Mouse (Mus musculus): Measurements from ENCODE around the gene R3hdm2. TPM values are rescaled to one million over a fixed set of nuclear protein-coding genes. Genes with fewer than 3 reads are reported as not detected.

Gene R3hdm2
- polyA plus RNA-seq, 1 experiment from 2014 or later: 22.6 TPM

DNA sequence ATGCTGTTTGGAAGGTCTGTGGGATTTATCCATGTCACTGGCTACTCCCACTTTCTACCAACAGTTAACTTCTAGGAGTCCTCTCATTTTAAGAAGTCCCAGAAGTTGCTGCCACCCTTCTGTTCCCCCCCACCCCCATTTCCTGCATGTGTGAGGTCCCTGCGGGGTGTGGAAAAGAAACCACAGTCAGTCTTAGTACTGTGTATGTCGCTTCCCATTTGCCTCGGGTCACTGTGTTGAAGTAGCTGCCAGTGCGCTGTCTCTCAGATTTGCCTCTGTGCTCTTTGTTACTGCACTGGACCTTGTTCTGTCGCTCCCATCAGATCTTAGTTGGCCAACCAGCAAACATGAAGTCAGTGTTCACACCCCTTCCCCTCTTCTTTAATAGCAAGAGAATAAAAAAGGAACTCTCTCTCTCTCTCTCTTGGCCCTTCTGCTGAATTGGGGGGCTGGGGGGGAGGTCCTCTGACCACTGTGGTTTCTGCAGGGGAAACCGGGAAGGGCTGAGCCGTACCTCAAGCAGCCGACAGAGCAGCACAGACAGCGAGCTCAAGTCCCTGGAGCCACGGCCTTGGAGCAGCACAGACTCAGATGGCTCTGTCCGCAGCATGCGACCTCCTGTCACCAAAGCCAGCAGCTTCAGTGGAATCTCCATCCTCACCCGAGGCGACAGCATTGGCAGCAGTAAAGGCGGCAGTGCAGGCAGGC lies 91.3 kb downstream of the R3hdm2 start:
- no peak overlapping the region for H3K4me3 ChIP-seq (ENCODE audit: low read length)
- H3K36me3 ChIP-seq (ENCODE audit: control insufficient read depth, insufficient read depth): peaks cover 17% of the 10 kb centered on the region; the same call in 1 of the 2 replicates
- no peaks in the 10 kb centered on the region for H3K27me3 ChIP-seq (ENCODE audit: control insufficient read depth, insufficient read depth, low read length)
- no peaks in the 10 kb centered on the region for H3K9me3 ChIP-seq (replicated peaks; ENCODE audit: control insufficient read depth, low read length)
- WGBS: 38% methylated on average over 15 of the region's 15 CpGs
- ATAC-seq (replicated peaks; ENCODE audit: extremely low read depth, insufficient read depth, low FRiP score): peak; percentile 24; the same call in 1 of the 2 replicates
- H3K9ac ChIP-seq (ENCODE audit: low read length): peak overlapping the region; percentile 9; the same call in 1 of the 2 replicates
- H3K4me2 ChIP-seq (ENCODE audit: low read depth, low read length): peak overlapping the region; percentile 39; the same call in 1 of the 2 replicates
- peaks cover 22% of the 10 kb centered on the region for H3K4me1 ChIP-seq (ENCODE audit: control insufficient read depth, insufficient read depth, low read length)
- peak overlapping the region; percentile 45; the same call in 1 of the 2 replicates for H3K27ac ChIP-seq (ENCODE audit: low read length)

DNA sequence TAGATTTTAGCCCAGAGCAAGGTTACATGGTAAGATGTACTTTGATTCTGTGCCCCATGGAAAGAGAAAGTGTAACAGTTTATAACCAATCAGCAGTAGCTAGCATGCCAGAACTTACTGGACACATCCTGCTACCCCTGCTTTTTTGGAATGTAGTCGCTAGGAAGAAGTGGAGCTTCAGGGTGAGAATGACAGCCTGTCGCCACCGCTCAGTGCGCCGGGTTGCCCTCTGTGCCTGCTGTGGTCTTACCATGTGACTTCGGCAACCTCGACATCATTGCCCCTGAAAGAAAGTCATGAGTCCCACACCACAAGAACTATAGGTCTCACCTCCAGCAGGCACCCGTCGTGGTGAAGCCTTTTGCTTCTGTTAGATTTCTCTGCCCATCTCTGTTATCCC lies 92.6 kb downstream of the R3hdm2 start:
- Histone ChIP-seq H3K4me3 (ENCODE audit: low read length) (no peak overlapping the region), H3K4me1 (ENCODE audit: control insufficient read depth, insufficient read depth, low read length) (peaks cover 22% of the 10 kb centered on the region), H3K4me2 (ENCODE audit: low read depth, low read length) (no peak overlapping the region), H3K9me3 (replicated peaks; ENCODE audit: control insufficient read depth, low read length) (no peaks in the 10 kb centered on the region), H3K9ac (ENCODE audit: low read length) (no peak overlapping the region), H3K27me3 (ENCODE audit: control insufficient read depth, insufficient read depth, low read length) (no peaks in the 10 kb centered on the region), H3K27ac (ENCODE audit: low read length) (no peak overlapping the region), H3K36me3 (ENCODE audit: control insufficient read depth, insufficient read depth) (peaks cover 26% of the 10 kb centered on the region; the same call in 1 of the 2 replicates)
- 48% methylated on average over 9 of the region's 9 CpGs for WGBS
- peak; percentile 50 for ATAC-seq (replicated peaks; ENCODE audit: extremely low read depth, insufficient read depth, low FRiP score)

DNA sequence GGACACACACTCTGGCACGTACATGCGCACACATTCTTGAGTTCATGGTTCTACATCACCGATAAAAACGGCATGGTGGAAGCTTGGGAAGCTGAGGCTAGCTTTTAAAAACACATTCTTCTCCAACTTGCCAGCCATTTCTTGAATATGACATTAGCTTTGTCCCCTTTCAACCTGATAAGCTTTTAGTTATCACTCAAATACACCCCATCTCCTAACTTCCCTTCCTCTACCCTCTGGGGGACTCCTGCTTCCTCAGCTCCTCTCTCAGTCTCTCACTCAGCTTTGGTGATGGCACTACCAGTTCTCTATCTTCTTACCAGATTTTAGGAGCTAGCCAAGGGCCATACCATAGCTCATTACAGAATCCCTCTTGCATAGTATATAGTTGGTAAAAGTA lies 95.0 kb downstream of the R3hdm2 start:
- no peak overlapping the region for H3K4me2 ChIP-seq (ENCODE audit: low read depth, low read length)
- peaks cover 21% of the 10 kb centered on the region; the same call in 1 of the 2 replicates for H3K36me3 ChIP-seq (ENCODE audit: control insufficient read depth, insufficient read depth)
- no peak for ATAC-seq (replicated peaks; ENCODE audit: extremely low read depth, insufficient read depth, low FRiP score)
- 97% methylated on average over 4 of the region's 4 CpGs for WGBS
- no peak overlapping the region for H3K4me3 ChIP-seq (ENCODE audit: low read length)
- peaks cover 22% of the 10 kb centered on the region for H3K4me1 ChIP-seq (ENCODE audit: control insufficient read depth, insufficient read depth, low read length)
- no peaks in the 10 kb centered on the region for H3K27me3 ChIP-seq (ENCODE audit: control insufficient read depth, insufficient read depth, low read length)
- H3K27ac ChIP-seq (ENCODE audit: low read length): no peak overlapping the region
- no peaks in the 10 kb centered on the region for H3K9me3 ChIP-seq (replicated peaks; ENCODE audit: control insufficient read depth, low read length)
- no peak overlapping the region for H3K9ac ChIP-seq (ENCODE audit: low read length)

DNA sequence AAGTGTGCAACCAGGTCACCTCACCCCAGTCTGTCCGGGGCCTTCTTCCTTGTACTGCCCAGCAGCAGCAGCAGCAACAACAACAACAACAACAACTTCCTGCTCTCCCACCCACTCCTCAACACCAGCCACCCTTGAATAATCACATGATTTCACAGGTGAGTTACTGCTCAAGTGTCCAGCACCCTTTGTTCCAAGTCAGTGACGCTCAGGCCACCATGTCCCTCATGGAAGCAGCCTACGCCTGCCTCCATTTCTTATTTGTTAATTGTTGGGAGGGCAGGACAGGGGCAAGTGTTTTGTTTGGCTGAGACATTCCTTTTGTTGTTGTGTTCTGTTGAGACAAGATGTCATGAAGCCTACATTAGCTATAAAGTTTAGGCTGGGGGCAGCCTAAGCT lies 96.4 kb downstream of the R3hdm2 start:
- H3K4me2 ChIP-seq (ENCODE audit: low read depth, low read length): no peak overlapping the region
- H3K4me1 ChIP-seq (ENCODE audit: control insufficient read depth, insufficient read depth, low read length): peaks cover 13% of the 10 kb centered on the region
- WGBS: 83% methylated on average over 3 of the region's 3 CpGs
- no peak for ATAC-seq (replicated peaks; ENCODE audit: extremely low read depth, insufficient read depth, low FRiP score)
- H3K27me3 ChIP-seq (ENCODE audit: control insufficient read depth, insufficient read depth, low read length): no peaks in the 10 kb centered on the region
- no peak overlapping the region for H3K9ac ChIP-seq (ENCODE audit: low read length)
- no peak overlapping the region for H3K27ac ChIP-seq (ENCODE audit: low read length)
- no peak overlapping the region for H3K4me3 ChIP-seq (ENCODE audit: low read length)
- peaks cover 18% of the 10 kb centered on the region; the same call in 1 of the 2 replicates for H3K36me3 ChIP-seq (ENCODE audit: control insufficient read depth, insufficient read depth)
- no peaks in the 10 kb centered on the region for H3K9me3 ChIP-seq (replicated peaks; ENCODE audit: control insufficient read depth, low read length)

- H3K27ac ChIP-seq (ENCODE audit: low read length): no peak overlapping the region
- H3K4me2 ChIP-seq (ENCODE audit: low read depth, low read length): no peak overlapping the region
- no peak for ATAC-seq (replicated peaks; ENCODE audit: extremely low read depth, insufficient read depth, low FRiP score)
- peaks cover 18% of the 10 kb centered on the region; the same call in 1 of the 2 replicates for H3K36me3 ChIP-seq (ENCODE audit: control insufficient read depth, insufficient read depth)
- no peak overlapping the region for H3K9ac ChIP-seq (ENCODE audit: low read length)
- WGBS: 83% methylated on average over 7 of the region's 7 CpGs
- H3K9me3 ChIP-seq (replicated peaks; ENCODE audit: control insufficient read depth, low read length): no peaks in the 10 kb centered on the region
- no peaks in the 10 kb centered on the region for H3K27me3 ChIP-seq (ENCODE audit: control insufficient read depth, insufficient read depth, low read length)
- H3K4me3 ChIP-seq (ENCODE audit: low read length): no peak overlapping the region
- peaks cover 7% of the 10 kb centered on the region for H3K4me1 ChIP-seq (ENCODE audit: control insufficient read depth, insufficient read depth, low read length)
These were observed 97.2 kb downstream of the R3hdm2 start for GRCm38 (mm10) chr10:127477301-127477700.

- peaks cover 23% of the 10 kb centered on the region; the same call in 1 of the 2 replicates for H3K36me3 ChIP-seq (ENCODE audit: control insufficient read depth, insufficient read depth)
- H3K4me1 ChIP-seq (ENCODE audit: control insufficient read depth, insufficient read depth, low read length): no peaks in the 10 kb centered on the region
- WGBS: 92% methylated on average over 4 of the region's 4 CpGs
- no peak overlapping the region for H3K4me2 ChIP-seq (ENCODE audit: low read depth, low read length)
- no peaks in the 10 kb centered on the region for H3K9me3 ChIP-seq (replicated peaks; ENCODE audit: control insufficient read depth, low read length)
- H3K27ac ChIP-seq (ENCODE audit: low read length): no peak overlapping the region
- no peaks in the 10 kb centered on the region for H3K27me3 ChIP-seq (ENCODE audit: control insufficient read depth, insufficient read depth, low read length)
- H3K9ac ChIP-seq (ENCODE audit: low read length): no peak overlapping the region
- ATAC-seq (replicated peaks; ENCODE audit: extremely low read depth, insufficient read depth, low FRiP score): no peak
- no peak overlapping the region for H3K4me3 ChIP-seq (ENCODE audit: low read length)
These were observed 99.0 kb downstream of the R3hdm2 start for GRCm38 (mm10) chr10:127479131-127479530.

DNA sequence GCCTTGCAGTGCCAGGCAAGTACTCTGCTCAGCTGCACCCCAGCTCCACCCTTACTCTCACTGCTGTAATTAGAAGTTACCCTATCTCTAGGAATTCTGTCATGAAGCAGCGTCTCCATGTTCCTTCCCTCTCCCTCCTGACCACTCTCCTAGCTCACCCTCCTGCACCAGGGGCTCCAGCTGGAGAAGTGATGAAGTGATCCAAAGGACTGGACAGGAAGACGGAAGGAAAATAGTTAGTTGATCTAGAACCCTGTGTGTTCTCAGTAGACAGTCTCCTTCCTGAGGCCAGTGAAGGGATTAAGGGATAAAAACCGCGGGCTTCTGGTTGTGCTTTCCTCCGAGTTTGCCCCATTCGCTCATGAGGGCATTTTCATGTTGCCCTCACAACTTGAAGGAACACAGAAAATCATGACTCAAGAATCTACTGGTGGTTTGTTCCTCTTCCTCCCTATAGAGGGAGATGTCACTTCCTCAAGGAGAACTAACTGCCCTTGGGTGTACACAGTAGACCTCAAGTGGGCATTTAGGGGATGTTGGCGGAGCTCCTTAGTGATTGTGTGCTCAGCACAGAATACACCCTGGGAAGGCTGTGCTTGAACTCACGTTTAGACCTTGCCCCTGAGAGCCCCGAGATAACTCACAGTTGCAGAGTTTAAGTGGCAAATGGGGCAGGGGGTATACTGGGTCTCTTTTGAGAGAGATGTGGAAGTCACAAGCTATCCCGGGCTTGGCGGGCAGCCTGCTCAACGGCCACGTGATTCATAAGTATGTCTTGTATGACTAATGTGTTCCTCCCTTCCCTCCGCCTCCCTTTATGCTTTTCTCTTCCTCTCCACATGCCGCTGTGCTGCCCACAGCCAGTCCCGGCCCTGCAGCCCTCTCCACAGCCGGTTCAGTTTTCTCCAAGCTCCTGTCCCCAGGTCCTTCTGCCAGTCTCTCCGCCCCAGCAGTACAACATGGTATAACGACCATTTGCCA lies 101.0 kb downstream of the R3hdm2 start:
- WGBS: 72% methylated on average over 19 of the region's 19 CpGs
- Histone ChIP-seq H3K4me2 (ENCODE audit: low read depth, low read length) (no peak overlapping the region), H3K9ac (ENCODE audit: low read length) (no peak overlapping the region), H3K9me3 (replicated peaks; ENCODE audit: control insufficient read depth, low read length) (no peaks in the 10 kb centered on the region), H3K27me3 (ENCODE audit: control insufficient read depth, insufficient read depth, low read length) (no peaks in the 10 kb centered on the region), H3K27ac (ENCODE audit: low read length) (no peak overlapping the region; the same call in 1 of the 2 replicates), H3K36me3 (ENCODE audit: control insufficient read depth, insufficient read depth) (peaks cover 28% of the 10 kb centered on the region; the same call in 1 of the 2 replicates), H3K4me3 (ENCODE audit: low read length) (no peak overlapping the region), H3K4me1 (ENCODE audit: control insufficient read depth, insufficient read depth, low read length) (no peaks in the 10 kb centered on the region)
- peak; percentile 47; the same call in 1 of the 2 replicates for ATAC-seq (replicated peaks; ENCODE audit: extremely low read depth, insufficient read depth, low FRiP score)

DNA sequence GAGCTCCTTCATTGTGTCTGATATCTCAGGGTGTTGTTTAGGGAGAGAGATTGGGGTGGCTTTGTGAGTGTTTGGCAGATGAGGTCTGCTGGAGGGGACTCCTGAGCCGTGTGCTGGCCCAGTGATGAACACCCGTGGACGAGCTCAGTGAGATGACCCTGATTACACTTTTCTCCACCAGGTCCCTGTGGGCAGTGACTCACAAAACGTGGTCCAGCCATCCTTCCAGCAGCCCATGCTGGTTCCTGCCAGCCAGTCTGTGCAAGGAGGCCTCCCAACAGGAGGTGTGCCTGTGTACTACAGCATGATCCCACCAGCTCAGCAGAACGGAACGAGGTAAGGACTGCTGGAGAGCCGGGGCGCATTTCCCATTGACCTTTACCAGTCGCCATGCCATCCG lies 105.1 kb downstream of the R3hdm2 start:
- peaks cover 30% of the 10 kb centered on the region for H3K36me3 ChIP-seq (ENCODE audit: control insufficient read depth, insufficient read depth)

More for the DNA sequence above, 105.1 kb downstream of the R3hdm2 start:
- no peak overlapping the region for H3K4me3 ChIP-seq (ENCODE audit: low read length)
- no peak overlapping the region for H3K4me2 ChIP-seq (ENCODE audit: low read depth, low read length)
- no peak for ATAC-seq (replicated peaks; ENCODE audit: extremely low read depth, insufficient read depth, low FRiP score)
- H3K9me3 ChIP-seq (replicated peaks; ENCODE audit: control insufficient read depth, low read length): no peaks in the 10 kb centered on the region
- no peak overlapping the region for H3K27ac ChIP-seq (ENCODE audit: low read length)
- H3K27me3 ChIP-seq (ENCODE audit: control insufficient read depth, insufficient read depth, low read length): no peaks in the 10 kb centered on the region
- H3K4me1 ChIP-seq (ENCODE audit: control insufficient read depth, insufficient read depth, low read length): no peaks in the 10 kb centered on the region
- WGBS: 81% methylated on average over 10 of the region's 10 CpGs
- H3K9ac ChIP-seq (ENCODE audit: low read length): no peak overlapping the region

Measured in heart, embryonic 16.5 days (tissue).